Mouse (Mus musculus): Measurements from ENCODE around the gene Cfl1.

The Cfl1 gene

GRCm38 (mm10) chr19:5490898-5491708 lies 848 bp downstream of the Cfl1 start:
- peak; percentile 84 for DNase-seq

- peak; percentile 47 for DNase-seq
These were observed 2.4 kb downstream of the Cfl1 start for GRCm38 (mm10) chr19:5492641-5493040.

GRCm38 (mm10) chr19:5493301-5493721 lies 3.1 kb downstream of the Cfl1 start:
- DNase-seq: peak; percentile 54

- DNase-seq: no peak
These were observed 4.1 kb downstream of the Cfl1 start for GRCm38 (mm10) chr19:5494314-5494713.

GRCm38 (mm10) chr19:5495353-5496051 lies 5.2 kb downstream of the Cfl1 start:
- DNase-seq: no peak

GRCm38 (mm10) chr19:5496052-5496370 lies 5.8 kb downstream of the Cfl1 start:
- no peak for DNase-seq

GRCm38 (mm10) chr19:5500330-5500875 lies 10.1 kb downstream of the Cfl1 start:
- no peak for DNase-seq

GRCm38 (mm10) chr19:5503687-5504086 lies 13.4 kb downstream of the Cfl1 start, which contains the start of gene 1700020D05Rik:
Gene 1700020D05Rik, minus strand, starts transcription at chr19:5503787.
- DNase-seq: no peak

- DNase-seq: peak; percentile 100
These were observed 20.1 kb downstream of the Cfl1 start, which contains the start of gene Snx32 for GRCm38 (mm10) chr19:5510031-5511026. Gene Snx32, minus strand, starts transcription at chr19:5510538.

GRCm38 (mm10) chr19:5511074-5511632 lies 20.9 kb downstream of the Cfl1 start:
- no peak for DNase-seq

GRCm38 (mm10) chr19:5512091-5513004 lies 22.1 kb downstream of the Cfl1 start:
- no peak for DNase-seq

- DNase-seq: no peak
These were observed 22.7 kb downstream of the Cfl1 start for GRCm38 (mm10) chr19:5513005-5513349.

GRCm38 (mm10) chr19:5515840-5516777 lies 25.9 kb downstream of the Cfl1 start:
- no peak for DNase-seq

- DNase-seq: no peak
These were observed 26.8 kb downstream of the Cfl1 start for GRCm38 (mm10) chr19:5516906-5517505.

GRCm38 (mm10) chr19:5518721-5519120 lies 28.5 kb downstream of the Cfl1 start:
- no peak for DNase-seq

- no peak for DNase-seq
These were observed 34.9 kb downstream of the Cfl1 start for GRCm38 (mm10) chr19:5525204-5525603.

- peak; percentile 96 for DNase-seq
These were observed 39.3 kb downstream of the Cfl1 start for GRCm38 (mm10) chr19:5529325-5530137.

GRCm38 (mm10) chr19:5530138-5530524 lies 39.9 kb downstream of the Cfl1 start:
- DNase-seq: no peak

- no peak for DNase-seq
These were observed 42.3 kb downstream of the Cfl1 start for GRCm38 (mm10) chr19:5532520-5532919.

Data from cerebellum, adult 9-10 months (tissue).